Mouse (Mus musculus): Measurements from ENCODE around the gene Exoc6. TPM values are rescaled to one million over a fixed set of nuclear protein-coding genes. Genes with fewer than 3 reads are reported as not detected.

Exoc6 gene
- total and polyA plus RNA-seq, 2 experiments, result 6.4 to 21.8 TPM

DNA sequence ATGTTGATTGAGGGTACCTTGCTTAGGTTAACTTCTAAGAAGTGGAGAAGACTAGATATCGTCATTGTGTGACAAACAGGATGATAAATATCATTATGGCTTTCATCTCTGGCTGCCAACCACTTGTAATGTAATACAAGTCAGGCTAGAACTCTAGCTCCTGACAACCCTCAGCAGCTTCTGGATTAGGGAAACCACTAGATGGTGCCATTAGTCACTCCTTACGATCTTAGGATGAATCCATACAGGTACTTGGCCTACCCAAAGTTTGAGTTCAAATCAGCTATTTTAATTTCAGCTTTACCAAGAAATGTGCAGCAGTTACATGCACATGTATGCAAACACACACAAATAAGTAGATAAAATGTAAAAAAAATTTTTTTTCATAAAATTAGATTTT lies 97.8 kb downstream of the Exoc6 start:
- Histone ChIP-seq H3K79me2 (ENCODE audit: control insufficient read depth, insufficient read depth, low read length) (no peaks in the 10 kb centered on the region; the same call in 1 of the 2 replicates), H3K9ac (ENCODE audit: low read depth, low read length) (no peak overlapping the region), H3K4me1 (ENCODE audit: control insufficient read depth, insufficient read depth, low read length) (no peaks in the 10 kb centered on the region), H3K27me3 (ENCODE audit: control insufficient read depth, insufficient read depth, low read length) (no peaks in the 10 kb centered on the region), H3K27ac (replicated peaks; ENCODE audit: insufficient read depth, low read depth, low read length) (no peak overlapping the region), H3K36me3 (ENCODE audit: control insufficient read depth, insufficient read depth, low read length) (peaks cover 10% of the 10 kb centered on the region), H3K4me3 (ENCODE audit: insufficient read depth, low read depth, low read length) (no peak overlapping the region)
- 69% methylated on average over 2 of the region's 2 CpGs for WGBS
- peak; percentile 51 for DNase-seq (ENCODE audit: extremely low read depth, low read depth, low spot score)
- TF ChIP-seq POLR2A (IDR thresholded peaks at IDR 0.05; ENCODE audit: extremely low read depth, insufficient read depth, low read length) (no peak), CTCF (IDR thresholded peaks at IDR 0.05; ENCODE audit: low read depth, low read length) (no peak)

DNA sequence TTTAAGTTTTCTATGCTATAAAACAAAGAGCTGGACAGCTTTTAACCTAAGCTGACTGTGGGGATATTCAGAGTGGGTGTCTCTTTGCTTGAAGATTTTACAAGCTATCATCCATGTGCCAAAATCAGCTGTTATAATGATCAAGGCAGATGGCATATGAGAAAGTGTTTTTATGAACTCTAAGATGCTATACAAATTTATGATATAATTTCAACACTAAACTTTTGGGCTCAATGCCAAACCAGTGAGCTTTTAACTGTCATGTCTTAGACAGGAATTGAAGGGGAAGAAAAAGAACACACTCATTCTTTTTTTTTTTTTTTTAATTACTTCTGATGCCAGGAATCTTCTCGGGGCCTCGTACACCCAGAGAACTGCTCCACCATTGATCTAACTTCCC lies 100.3 kb downstream of the Exoc6 start:
- Histone ChIP-seq H3K9ac (ENCODE audit: low read depth, low read length) (no peak overlapping the region), H3K27ac (replicated peaks; ENCODE audit: insufficient read depth, low read depth, low read length) (no peak overlapping the region), H3K4me1 (ENCODE audit: control insufficient read depth, insufficient read depth, low read length) (no peaks in the 10 kb centered on the region), H3K79me2 (ENCODE audit: control insufficient read depth, insufficient read depth, low read length) (no peaks in the 10 kb centered on the region; the same call in 1 of the 2 replicates), H3K36me3 (ENCODE audit: control insufficient read depth, insufficient read depth, low read length) (peaks cover 19% of the 10 kb centered on the region), H3K4me3 (ENCODE audit: insufficient read depth, low read depth, low read length) (no peak overlapping the region), H3K27me3 (ENCODE audit: control insufficient read depth, insufficient read depth, low read length) (no peaks in the 10 kb centered on the region)
- DNase-seq (ENCODE audit: extremely low read depth, low read depth, low spot score), result no peak
- 75% methylated on average over 2 of the region's 2 CpGs for WGBS
- no peak for TF ChIP-seq POLR2A (IDR thresholded peaks at IDR 0.05; ENCODE audit: extremely low read depth, insufficient read depth, low read length)
- TF ChIP-seq CTCF (IDR thresholded peaks at IDR 0.05; ENCODE audit: low read depth, low read length), result no peak

DNA sequence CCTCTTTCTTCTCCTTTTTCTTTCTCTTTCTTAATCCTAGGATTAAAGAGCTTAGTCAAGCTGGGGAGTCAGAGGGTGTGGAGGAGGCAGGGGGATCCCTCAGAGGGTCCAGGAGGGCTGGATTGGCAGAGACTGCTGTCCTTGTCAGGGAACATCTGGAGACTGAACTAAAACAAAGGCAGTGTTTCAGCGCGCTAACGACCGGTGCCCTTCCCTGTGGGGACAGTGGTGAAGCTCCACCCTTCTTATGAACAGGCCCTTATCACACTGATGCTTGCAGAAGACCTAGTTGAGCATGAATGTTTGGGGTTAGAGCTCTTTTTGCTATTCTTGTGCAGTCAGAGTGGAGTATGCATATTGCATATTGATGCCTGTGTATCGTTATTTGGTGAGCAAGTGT lies 103.8 kb downstream of the Exoc6 start:
- Histone ChIP-seq H3K4me3 (ENCODE audit: insufficient read depth, low read depth, low read length) (no peak overlapping the region), H3K27ac (replicated peaks; ENCODE audit: insufficient read depth, low read depth, low read length) (no peak overlapping the region), H3K79me2 (ENCODE audit: control insufficient read depth, insufficient read depth, low read length) (no peaks in the 10 kb centered on the region; the same call in 1 of the 2 replicates), H3K4me1 (ENCODE audit: control insufficient read depth, insufficient read depth, low read length) (peaks cover 6% of the 10 kb centered on the region; the same call in 1 of the 2 replicates), H3K36me3 (ENCODE audit: control insufficient read depth, insufficient read depth, low read length) (peaks cover 16% of the 10 kb centered on the region), H3K9ac (ENCODE audit: low read depth, low read length) (no peak overlapping the region), H3K27me3 (ENCODE audit: control insufficient read depth, insufficient read depth, low read length) (no peaks in the 10 kb centered on the region)
- 83% methylated on average over 5 of the region's 5 CpGs for WGBS
- DNase-seq (ENCODE audit: extremely low read depth, low read depth, low spot score), result no peak
- TF ChIP-seq CTCF (IDR thresholded peaks at IDR 0.05; ENCODE audit: low read depth, low read length) (no peak), POLR2A (IDR thresholded peaks at IDR 0.05; ENCODE audit: extremely low read depth, insufficient read depth, low read length) (no peak)

DNA sequence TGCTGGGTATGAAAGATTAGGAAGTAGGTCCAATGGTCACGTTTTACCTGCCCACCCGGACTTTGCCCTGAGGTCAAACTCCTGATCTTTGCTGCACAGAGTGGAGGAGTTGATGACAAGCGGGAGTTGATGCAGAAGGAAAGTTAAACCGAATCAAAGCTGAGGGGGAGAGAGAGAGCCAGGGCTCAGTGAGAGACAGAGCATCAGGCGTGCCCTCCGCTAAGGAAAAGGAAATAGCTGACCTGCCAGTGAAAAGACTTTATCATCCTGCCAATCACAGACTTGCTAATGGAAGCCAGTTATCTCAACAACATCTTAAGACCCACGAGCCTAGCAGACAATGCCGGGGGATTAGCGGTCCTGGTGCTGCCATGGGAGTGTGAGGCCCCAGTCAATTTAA lies 106.2 kb downstream of the Exoc6 start:
- WGBS, result 49% methylated on average over 9 of the region's 9 CpGs
- Histone ChIP-seq H3K27ac (replicated peaks; ENCODE audit: insufficient read depth, low read depth, low read length) (no peak overlapping the region), H3K79me2 (ENCODE audit: control insufficient read depth, insufficient read depth, low read length) (no peaks in the 10 kb centered on the region; the same call in 1 of the 2 replicates), H3K4me1 (ENCODE audit: control insufficient read depth, insufficient read depth, low read length) (peaks cover 6% of the 10 kb centered on the region; the same call in 1 of the 2 replicates), H3K4me3 (ENCODE audit: insufficient read depth, low read depth, low read length) (no peak overlapping the region), H3K36me3 (ENCODE audit: control insufficient read depth, insufficient read depth, low read length) (peaks cover 16% of the 10 kb centered on the region), H3K27me3 (ENCODE audit: control insufficient read depth, insufficient read depth, low read length) (no peaks in the 10 kb centered on the region), H3K9ac (ENCODE audit: low read depth, low read length) (no peak overlapping the region)
- peak; percentile 53 for DNase-seq (ENCODE audit: extremely low read depth, low read depth, low spot score)
- TF ChIP-seq POLR2A (IDR thresholded peaks at IDR 0.05; ENCODE audit: extremely low read depth, insufficient read depth, low read length), result no peak
- TF ChIP-seq CTCF (IDR thresholded peaks at IDR 0.05; ENCODE audit: low read depth, low read length), result no peak

DNA sequence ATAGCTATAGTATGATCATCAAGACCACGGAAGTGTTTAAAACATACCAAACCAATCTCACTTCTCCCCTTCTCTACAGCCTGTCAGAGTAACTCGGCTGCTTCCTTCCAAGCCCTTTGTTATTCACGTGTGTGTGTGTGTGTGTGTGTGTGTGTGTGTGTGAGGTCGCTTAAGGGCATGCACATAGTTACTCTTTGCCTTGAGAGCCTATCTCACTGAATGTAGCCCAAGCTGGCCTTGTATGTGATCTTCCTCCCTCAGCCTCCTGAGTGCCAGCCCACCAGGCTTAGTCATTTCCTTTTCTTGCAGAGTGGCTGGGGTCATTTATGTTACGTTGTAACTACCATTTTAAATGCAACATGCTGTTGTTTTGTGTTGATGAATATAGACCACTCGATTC lies 115.0 kb downstream of the Exoc6 start:
- no peak for DNase-seq (ENCODE audit: extremely low read depth, low read depth, low spot score)
- 84% methylated on average over 6 of the region's 6 CpGs for WGBS
- no peak for TF ChIP-seq CTCF (IDR thresholded peaks at IDR 0.05; ENCODE audit: low read depth, low read length)
- no peak for TF ChIP-seq POLR2A (IDR thresholded peaks at IDR 0.05; ENCODE audit: extremely low read depth, insufficient read depth, low read length)

DNA sequence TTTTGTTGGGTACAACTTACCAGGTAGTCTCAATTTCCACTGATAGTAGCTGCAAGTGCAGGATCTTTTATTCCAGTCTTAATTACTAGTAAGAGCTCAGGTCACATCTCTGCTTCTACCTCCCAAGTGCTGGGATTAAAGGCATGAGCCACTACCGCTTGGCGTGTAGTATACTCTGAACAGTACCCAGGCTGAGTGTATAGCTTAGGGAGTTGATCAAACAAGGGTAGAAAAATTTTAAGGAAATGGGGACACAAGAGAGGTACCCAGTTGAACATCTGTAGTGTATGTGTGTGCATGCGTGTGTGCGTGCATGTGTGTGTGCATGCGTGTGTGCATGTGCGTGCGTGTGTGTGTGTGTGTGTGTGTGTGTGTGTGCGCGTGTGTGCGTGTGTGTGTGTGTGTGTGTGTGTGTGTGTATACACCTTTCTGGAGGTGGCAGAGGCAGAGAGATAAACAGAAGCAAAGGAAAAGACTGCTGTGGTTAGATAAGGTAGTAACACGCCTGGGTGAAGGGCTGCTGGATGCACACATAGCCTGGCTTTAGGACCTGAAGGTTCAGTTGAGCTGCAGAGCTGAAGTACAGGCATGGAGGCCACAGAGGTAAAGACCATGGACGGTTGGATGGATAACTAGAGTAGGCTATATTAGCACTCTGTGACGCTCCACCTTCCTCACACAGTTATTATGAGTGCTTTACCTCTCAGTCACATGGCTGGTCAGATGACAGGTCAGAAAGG lies 117.8 kb downstream of the Exoc6 start:
- Histone ChIP-seq H3K27me3 (ENCODE audit: control insufficient read depth, insufficient read depth, low read length) (no peaks in the 10 kb centered on the region), H3K27ac (replicated peaks; ENCODE audit: insufficient read depth, low read depth, low read length) (no peak overlapping the region)

More for the DNA sequence above, 115.0 kb downstream of the Exoc6 start:
- peaks cover 3% of the 10 kb centered on the region; the same call in 1 of the 2 replicates for H3K36me3 ChIP-seq (ENCODE audit: control insufficient read depth, insufficient read depth, low read length)
- no peak overlapping the region for H3K9ac ChIP-seq (ENCODE audit: low read depth, low read length)
- no peaks in the 10 kb centered on the region for H3K4me1 ChIP-seq (ENCODE audit: control insufficient read depth, insufficient read depth, low read length)
- H3K27me3 ChIP-seq (ENCODE audit: control insufficient read depth, insufficient read depth, low read length), result no peaks in the 10 kb centered on the region
- H3K79me2 ChIP-seq (ENCODE audit: control insufficient read depth, insufficient read depth, low read length), result peaks cover 7% of the 10 kb centered on the region; the same call in 1 of the 2 replicates
- H3K4me3 ChIP-seq (ENCODE audit: insufficient read depth, low read depth, low read length), result no peak overlapping the region
- no peak overlapping the region for H3K27ac ChIP-seq (replicated peaks; ENCODE audit: insufficient read depth, low read depth, low read length)

More for the DNA sequence above, 117.8 kb downstream of the Exoc6 start:
- Histone ChIP-seq H3K36me3 (ENCODE audit: control insufficient read depth, insufficient read depth, low read length) (no peaks in the 10 kb centered on the region), H3K9ac (ENCODE audit: low read depth, low read length) (no peak overlapping the region), H3K79me2 (ENCODE audit: control insufficient read depth, insufficient read depth, low read length) (peaks cover 4% of the 10 kb centered on the region; the same call in 1 of the 2 replicates), H3K4me3 (ENCODE audit: insufficient read depth, low read depth, low read length) (no peak overlapping the region), H3K4me1 (ENCODE audit: control insufficient read depth, insufficient read depth, low read length) (no peaks in the 10 kb centered on the region)
- TF ChIP-seq CTCF (IDR thresholded peaks at IDR 0.05; ENCODE audit: low read depth, low read length) (no peak), POLR2A (IDR thresholded peaks at IDR 0.05; ENCODE audit: extremely low read depth, insufficient read depth, low read length) (no peak)
- DNase-seq (ENCODE audit: extremely low read depth, low read depth, low spot score), result no peak
- 88% methylated on average over 13 of the region's 13 CpGs for WGBS
